Mouse (Mus musculus) cerebellum, adult 8-10 months (tissue): Measurements from ENCODE around the gene Ces1b.

Experiments
- DNase-seq: peaks from one replicate; pipeline ENCODE4 v3.0.0; 2022

Ces1b gene

GRCm38 (mm10) chr8:93079887-93080286 is at the start of gene Ces1b:
Ces1b (minus strand) TSS chr8:93080017.
- no peak for DNase-seq

- no peak for DNase-seq
These were observed 46.7 kb upstream of the Ces1b start for GRCm38 (mm10) chr8:93126476-93126875.

GRCm38 (mm10) chr8:93122005-93122404 is 42.2 kb upstream of the Ces1b start:
- DNase-seq = no peak

GRCm38 (mm10) chr8:93095376-93095775 is 15.6 kb upstream of the Ces1b start:
- peak; percentile 8 for DNase-seq

GRCm38 (mm10) chr8:93091324-93091723 is 11.5 kb upstream of the Ces1b start:
- DNase-seq = no peak

GRCm38 (mm10) chr8:93088686-93089122 is 8.9 kb upstream of the Ces1b start:
- DNase-seq = no peak

- DNase-seq = no peak
These were observed 8.4 kb upstream of the Ces1b start for GRCm38 (mm10) chr8:93088193-93088592.

GRCm38 (mm10) chr8:93075251-93075650 is 4.6 kb downstream of the Ces1b start:
- no peak for DNase-seq

GRCm38 (mm10) chr8:93063416-93064117 is 16.2 kb downstream of the Ces1b start:
- DNase-seq = no peak

GRCm38 (mm10) chr8:93059185-93059584 is 20.6 kb downstream of the Ces1b start:
- DNase-seq = peak; percentile 19

GRCm38 (mm10) chr8:93055238-93055637 is 24.6 kb downstream of the Ces1b start:
- no peak for DNase-seq

- DNase-seq = no peak
These were observed 31.1 kb downstream of the Ces1b start for GRCm38 (mm10) chr8:93048510-93049416.

GRCm38 (mm10) chr8:93048092-93048491 is 31.7 kb downstream of the Ces1b start, which contains the start of gene Ces1a:
Ces1a (minus strand) TSS chr8:93048192.
- no peak for DNase-seq

GRCm38 (mm10) chr8:93043083-93043482 is 36.7 kb downstream of the Ces1b start:
- no peak for DNase-seq

GRCm38 (mm10) chr8:93040776-93041567 is 38.8 kb downstream of the Ces1b start:
- no peak for DNase-seq

GRCm38 (mm10) chr8:93040256-93040655 is 39.6 kb downstream of the Ces1b start:
- DNase-seq = no peak

GRCm38 (mm10) chr8:93038831-93039230 is 41.0 kb downstream of the Ces1b start:
- no peak for DNase-seq

GRCm38 (mm10) chr8:93030664-93031063 is 49.2 kb downstream of the Ces1b start:
- no peak for DNase-seq

GRCm38 (mm10) chr8:93021738-93022137 is 58.1 kb downstream of the Ces1b start:
- DNase-seq = no peak

- no peak for DNase-seq
These were observed 65.5 kb downstream of the Ces1b start for GRCm38 (mm10) chr8:93014300-93014699.

GRCm38 (mm10) chr8:93012226-93012625 is 67.6 kb downstream of the Ces1b start:
- no peak for DNase-seq

- DNase-seq = peak; percentile 69
These were observed 68.4 kb downstream of the Ces1b start for GRCm38 (mm10) chr8:93011439-93011838.

GRCm38 (mm10) chr8:93010286-93010685 is 69.5 kb downstream of the Ces1b start:
- peak; percentile 18 for DNase-seq
